Mouse (Mus musculus): Measurements from ENCODE around the gene Plcl2. TPM values are rescaled to one million over a fixed set of nuclear protein-coding genes. Genes with fewer than 3 reads are reported as not detected.
A peak's percentile ranks its signal among the peaks of the same experiment; 100 is the strongest.

Plcl2 gene
- 8.6 and 9.3 TPM in 2 replicates for polyA plus RNA-seq (2015; fragmentation: Nextera tagmentation; extraction: Ambion mirVana)

GRCm38 (mm10) chr17:50509251-50510104 lies at the start of gene Plcl2:
Plcl2 (plus strand) TSS chr17:50509403.
- H3K4me3 ChIP-seq (replicated peaks): peak within 1 kb of the TSS; percentile 92
- peak within 1 kb of the TSS; percentile 93 for H3K27ac ChIP-seq (replicated peaks)
- peak within 1 kb of the TSS; percentile 77 for H3K4me2 ChIP-seq
- no peaks in the 10 kb centered on the region for H3K36me3 ChIP-seq
- under 1% methylated on average over 86 of the region's 95 CpGs for WGBS
- peak; percentile 67 for ATAC-seq (ENCODE audit: low FRiP score)
- no peaks in the 10 kb centered on the region for H3K9me3 ChIP-seq (replicated peaks)
- H3K9ac ChIP-seq (replicated peaks): peak within 1 kb of the TSS; percentile 89
- peaks cover 26% of the 10 kb centered on the region for H3K4me1 ChIP-seq
- no peaks in the 10 kb centered on the region for H3K27me3 ChIP-seq (replicated peaks)

GRCm38 (mm10) chr17:50460301-50460700 lies 48.9 kb upstream of the Plcl2 start:
- Histone ChIP-seq H3K9ac (replicated peaks) (no peak overlapping the region), H3K4me3 (replicated peaks) (no peak overlapping the region), H3K4me2 (no peak overlapping the region), H3K36me3 (no peaks in the 10 kb centered on the region), H3K27ac (replicated peaks) (no peak overlapping the region), H3K9me3 (replicated peaks) (no peaks in the 10 kb centered on the region), H3K4me1 (no peaks in the 10 kb centered on the region), H3K27me3 (replicated peaks) (no peaks in the 10 kb centered on the region)
- ATAC-seq (ENCODE audit: low FRiP score): no peak
- 79% methylated on average over 8 of the region's 8 CpGs for WGBS

GRCm38 (mm10) chr17:50467438-50467837 lies 41.8 kb upstream of the Plcl2 start:
- no peak overlapping the region for H3K4me3 ChIP-seq (replicated peaks)
- 97% methylated on average over 2 of the region's 2 CpGs for WGBS
- no peak overlapping the region for H3K4me2 ChIP-seq
- no peaks in the 10 kb centered on the region for H3K27me3 ChIP-seq (replicated peaks)
- no peak for ATAC-seq (ENCODE audit: low FRiP score)
- H3K36me3 ChIP-seq: no peaks in the 10 kb centered on the region
- H3K9ac ChIP-seq (replicated peaks): no peak overlapping the region
- peaks cover 15% of the 10 kb centered on the region for H3K4me1 ChIP-seq
- no peak overlapping the region for H3K27ac ChIP-seq (replicated peaks)
- no peaks in the 10 kb centered on the region for H3K9me3 ChIP-seq (replicated peaks)

GRCm38 (mm10) chr17:50469126-50469525 lies 40.1 kb upstream of the Plcl2 start:
- Histone ChIP-seq H3K9ac (replicated peaks) (no peak overlapping the region), H3K27me3 (replicated peaks) (no peaks in the 10 kb centered on the region), H3K4me1 (peaks cover 15% of the 10 kb centered on the region), H3K27ac (replicated peaks) (no peak overlapping the region), H3K4me2 (no peak overlapping the region), H3K4me3 (replicated peaks) (no peak overlapping the region), H3K36me3 (no peaks in the 10 kb centered on the region), H3K9me3 (replicated peaks) (no peaks in the 10 kb centered on the region)
- ATAC-seq (ENCODE audit: low FRiP score): no peak
- WGBS: 59% methylated on average over 5 of the region's 5 CpGs

- peak overlapping the region; percentile 25 for H3K4me3 ChIP-seq (replicated peaks)
- no peak overlapping the region for H3K9ac ChIP-seq (replicated peaks)
- ATAC-seq (ENCODE audit: low FRiP score): peak; percentile 88
- peak overlapping the region; percentile 55 for H3K4me2 ChIP-seq
- no peaks in the 10 kb centered on the region for H3K36me3 ChIP-seq
- no peaks in the 10 kb centered on the region for H3K9me3 ChIP-seq (replicated peaks)
- 8% methylated on average over 13 of the region's 13 CpGs for WGBS
- no peaks in the 10 kb centered on the region for H3K27me3 ChIP-seq (replicated peaks)
- H3K4me1 ChIP-seq: peaks cover 15% of the 10 kb centered on the region
- peak overlapping the region; percentile 76 for H3K27ac ChIP-seq (replicated peaks)
Observed at GRCm38 (mm10) chr17:50469543-50470431, 39.4 kb upstream of the Plcl2 start.

GRCm38 (mm10) chr17:50470432-50471078 lies 38.6 kb upstream of the Plcl2 start:
- peak overlapping the region; percentile 76; the same call in 1 of the 2 replicates for H3K27ac ChIP-seq (replicated peaks)
- WGBS: 32% methylated on average over 16 of the region's 16 CpGs
- no peak overlapping the region; the same call in 1 of the 2 replicates for H3K9ac ChIP-seq (replicated peaks)
- H3K4me3 ChIP-seq (replicated peaks): peak overlapping the region; percentile 14
- H3K27me3 ChIP-seq (replicated peaks): no peaks in the 10 kb centered on the region
- peak overlapping the region; percentile 55 for H3K4me2 ChIP-seq
- no peaks in the 10 kb centered on the region for H3K9me3 ChIP-seq (replicated peaks)
- ATAC-seq (ENCODE audit: low FRiP score): peak; percentile 66; the same call in 1 of the 2 replicates
- peaks cover 15% of the 10 kb centered on the region for H3K4me1 ChIP-seq
- H3K36me3 ChIP-seq: no peaks in the 10 kb centered on the region

GRCm38 (mm10) chr17:50471230-50471629 lies 38.0 kb upstream of the Plcl2 start:
- H3K36me3 ChIP-seq: no peaks in the 10 kb centered on the region
- no peak overlapping the region for H3K27ac ChIP-seq (replicated peaks)
- no peak overlapping the region for H3K9ac ChIP-seq (replicated peaks)
- peaks cover 15% of the 10 kb centered on the region for H3K4me1 ChIP-seq
- no peaks in the 10 kb centered on the region for H3K9me3 ChIP-seq (replicated peaks)
- no peak for ATAC-seq (ENCODE audit: low FRiP score)
- no peak overlapping the region for H3K4me2 ChIP-seq
- 86% methylated on average over 3 of the region's 3 CpGs for WGBS
- no peaks in the 10 kb centered on the region for H3K27me3 ChIP-seq (replicated peaks)
- no peak overlapping the region for H3K4me3 ChIP-seq (replicated peaks)

GRCm38 (mm10) chr17:50477277-50477676 lies 31.9 kb upstream of the Plcl2 start:
- H3K4me3 ChIP-seq (replicated peaks): no peak overlapping the region
- no peak for ATAC-seq (ENCODE audit: low FRiP score)
- no peak overlapping the region for H3K27ac ChIP-seq (replicated peaks)
- no peaks in the 10 kb centered on the region for H3K4me1 ChIP-seq
- H3K27me3 ChIP-seq (replicated peaks): no peaks in the 10 kb centered on the region
- H3K9ac ChIP-seq (replicated peaks): no peak overlapping the region
- no peaks in the 10 kb centered on the region for H3K9me3 ChIP-seq (replicated peaks)
- WGBS: 86% methylated on average over 4 of the region's 4 CpGs
- no peak overlapping the region for H3K4me2 ChIP-seq
- no peaks in the 10 kb centered on the region for H3K36me3 ChIP-seq

- Histone ChIP-seq H3K27ac (replicated peaks) (no peak overlapping the region), H3K9ac (replicated peaks) (no peak overlapping the region), H3K4me2 (no peak overlapping the region), H3K4me3 (replicated peaks) (no peak overlapping the region), H3K9me3 (replicated peaks) (no peaks in the 10 kb centered on the region), H3K36me3 (no peaks in the 10 kb centered on the region), H3K27me3 (replicated peaks) (no peaks in the 10 kb centered on the region), H3K4me1 (no peaks in the 10 kb centered on the region)
- WGBS: 68% methylated on average over 7 of the region's 7 CpGs
- ATAC-seq (ENCODE audit: low FRiP score): no peak
Observed at GRCm38 (mm10) chr17:50480867-50481266, 28.3 kb upstream of the Plcl2 start.

GRCm38 (mm10) chr17:50483700-50484099 lies 25.5 kb upstream of the Plcl2 start:
- no peak overlapping the region for H3K4me2 ChIP-seq
- no peak for ATAC-seq (ENCODE audit: low FRiP score)
- no peak overlapping the region for H3K9ac ChIP-seq (replicated peaks)
- no peaks in the 10 kb centered on the region for H3K4me1 ChIP-seq
- H3K27me3 ChIP-seq (replicated peaks): no peaks in the 10 kb centered on the region
- no peak overlapping the region for H3K4me3 ChIP-seq (replicated peaks)
- H3K36me3 ChIP-seq: no peaks in the 10 kb centered on the region
- no peaks in the 10 kb centered on the region for H3K9me3 ChIP-seq (replicated peaks)
- no peak overlapping the region for H3K27ac ChIP-seq (replicated peaks)
- 82% methylated on average over 7 of the region's 7 CpGs for WGBS

- H3K9me3 ChIP-seq (replicated peaks): no peaks in the 10 kb centered on the region
- H3K4me3 ChIP-seq (replicated peaks): no peak overlapping the region
- no peak overlapping the region for H3K27ac ChIP-seq (replicated peaks)
- H3K9ac ChIP-seq (replicated peaks): no peak overlapping the region
- H3K36me3 ChIP-seq: no peaks in the 10 kb centered on the region
- H3K4me1 ChIP-seq: no peaks in the 10 kb centered on the region
- no peak for ATAC-seq (ENCODE audit: low FRiP score)
- H3K4me2 ChIP-seq: no peak overlapping the region
- no peaks in the 10 kb centered on the region for H3K27me3 ChIP-seq (replicated peaks)
- WGBS: 71% methylated on average over 5 of the region's 5 CpGs
Observed at GRCm38 (mm10) chr17:50484981-50485380, 24.2 kb upstream of the Plcl2 start.
